Mouse (Mus musculus) monocyte, adult 5-6 weeks (primary cell): ENCODE results near the gene Begain. TPM values are rescaled to one million over a fixed set of nuclear protein-coding genes. Genes with fewer than 3 reads are reported as not detected.

Experiments
- ATAC-seq: fragments of 153-309, 156-312 bp; replicated peaks from 2 replicates; pipeline ENCODE4 v1.8.0; 2017; ENCODE audit warnings: mild to moderate bottlenecking; ENCODE audit not compliant: low TSS enrichment, insufficient number of reproducible peaks, severe bottlenecking, poor library complexity, low FRiP score
- total RNA-seq: library from RNA; stranded (forward); fragments of 200-1000, 200-491, 200-594 nt; gene quantifications from 3 replicates; pipeline ENCODE4 v1.2.3, GENCODE M21; 2017

Begain gene
- total RNA-seq, 1 experiment from 2014 or later = not detected

- ATAC-seq = no peak
These were observed 369 bp downstream of the Begain start for GRCm38 (mm10) chr12:109067561-109068135.

- no peak for ATAC-seq
These were observed 9.4 kb downstream of the Begain start for GRCm38 (mm10) chr12:109058660-109059059.

GRCm38 (mm10) chr12:109057736-109058135, 10.3 kb downstream of the Begain start:
- ATAC-seq = no peak

GRCm38 (mm10) chr12:109053020-109053806, 14.8 kb downstream of the Begain start:
- ATAC-seq = no peak

GRCm38 (mm10) chr12:109049949-109050348, 18.1 kb downstream of the Begain start:
- no peak for ATAC-seq

DNA sequence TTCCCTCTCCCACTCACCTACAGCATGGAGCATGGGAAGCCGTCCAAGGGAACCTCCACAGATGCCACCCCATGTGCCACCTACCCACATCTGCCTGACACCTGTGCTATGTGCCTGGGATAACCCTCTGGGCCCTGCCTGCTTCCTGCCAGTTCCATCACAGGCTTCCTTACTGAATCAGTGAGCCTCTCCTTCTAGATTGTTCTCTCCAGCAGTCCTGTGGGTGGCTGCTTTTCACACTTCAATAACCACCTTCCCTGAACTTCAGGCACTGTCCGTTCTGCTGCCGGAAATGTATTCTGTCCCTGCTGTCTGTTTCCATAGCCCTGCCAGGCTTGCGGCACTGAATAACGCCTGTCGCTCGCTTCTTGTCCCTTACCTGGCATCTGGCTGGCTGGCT, 22.4 kb downstream of the Begain start:
- no peak for ATAC-seq

GRCm38 (mm10) chr12:109044497-109044896, 23.5 kb downstream of the Begain start:
- ATAC-seq = no peak

GRCm38 (mm10) chr12:109039311-109039710, 28.7 kb downstream of the Begain start:
- no peak for ATAC-seq

GRCm38 (mm10) chr12:109038179-109038819, 29.7 kb downstream of the Begain start:
- ATAC-seq = no peak

DNA sequence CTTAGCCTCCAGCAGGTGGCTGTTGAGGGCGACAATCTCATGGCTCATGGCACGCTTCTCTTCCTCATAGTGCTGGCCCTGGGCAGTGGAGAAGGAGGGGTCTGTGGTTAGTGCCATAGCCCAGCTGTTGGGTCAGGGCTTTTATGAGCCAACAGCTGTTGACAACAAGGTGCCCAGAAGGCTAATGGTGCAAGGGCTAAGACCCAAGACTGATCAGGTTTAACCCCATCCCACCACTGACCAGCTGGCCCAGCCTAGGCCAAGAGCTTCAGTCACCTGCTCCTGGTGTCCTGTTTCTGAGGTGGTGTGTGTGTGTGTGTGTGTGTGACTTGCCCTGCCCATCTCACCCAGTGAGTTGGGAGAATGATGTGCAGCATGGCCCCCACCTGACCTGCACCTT, 31.0 kb downstream of the Begain start:
- ATAC-seq = no peak

DNA sequence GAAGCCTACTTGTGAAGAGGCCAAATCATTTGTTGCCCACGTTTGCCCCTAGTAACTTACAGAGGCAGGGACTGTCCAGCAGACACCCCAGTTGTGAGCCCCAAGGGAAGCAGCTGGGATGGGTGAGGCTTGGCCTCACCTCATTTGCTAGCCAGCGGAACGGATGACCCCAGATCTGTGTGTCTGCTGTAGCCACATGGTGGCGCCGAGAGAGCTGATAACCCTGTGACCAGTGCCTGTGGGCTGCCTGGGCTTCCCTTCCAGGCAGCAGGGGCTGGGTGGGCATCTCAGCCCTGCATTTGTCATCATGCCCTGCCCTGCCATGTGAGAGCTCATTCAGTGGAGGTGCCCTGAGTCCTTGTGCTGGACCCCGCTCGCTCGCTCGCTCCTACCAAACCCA, 44.2 kb downstream of the Begain start:
- ATAC-seq = no peak

GRCm38 (mm10) chr12:109022966-109023365, 45.1 kb downstream of the Begain start:
- ATAC-seq = no peak

- ATAC-seq = no peak
These were observed 45.8 kb downstream of the Begain start for GRCm38 (mm10) chr12:109022181-109022691.

- no peak for ATAC-seq
These were observed 57.9 kb downstream of the Begain start for GRCm38 (mm10) chr12:109010070-109010649.

DNA sequence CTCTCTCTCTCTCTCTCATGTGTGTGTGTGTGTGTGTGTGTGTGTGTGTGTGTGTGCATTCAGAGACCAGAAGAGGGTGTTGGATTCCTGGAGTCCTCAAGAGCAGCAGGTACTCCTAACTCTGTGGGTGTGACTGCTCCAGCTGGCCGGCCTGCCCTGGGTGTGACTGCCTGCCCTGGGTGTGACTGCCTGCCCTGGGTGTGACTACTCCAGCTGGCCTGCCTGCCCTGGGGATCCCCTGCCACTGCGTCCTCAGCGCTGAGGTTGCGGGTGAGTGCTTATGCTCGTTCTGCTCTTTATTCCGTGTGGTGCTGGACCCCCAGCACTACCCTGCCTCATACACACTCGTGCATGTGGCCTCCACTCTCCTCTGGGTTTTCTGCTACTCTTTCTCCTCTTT, 65.0 kb downstream of the Begain start:
- no peak for ATAC-seq

DNA sequence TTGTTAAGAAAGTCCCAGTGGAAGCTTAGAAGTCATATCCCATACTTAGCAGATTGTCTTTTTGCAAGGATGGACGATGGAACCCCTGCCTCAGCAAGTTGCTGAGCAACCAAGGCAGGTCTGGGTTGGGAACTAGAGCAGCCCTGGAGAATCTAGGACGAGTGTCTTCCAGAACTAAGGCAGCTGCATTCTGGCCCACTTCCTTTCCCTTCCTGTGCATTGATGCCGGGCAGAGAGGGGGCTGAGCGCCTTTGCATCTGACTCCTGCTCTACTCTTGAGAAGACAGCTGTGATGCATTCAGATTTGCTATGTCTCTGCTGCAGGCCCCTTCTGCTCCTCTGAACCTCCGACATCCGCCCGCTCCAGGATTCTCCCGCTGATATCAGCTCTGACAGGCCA, 70.8 kb downstream of the Begain start:
- ATAC-seq = no peak

GRCm38 (mm10) chr12:108995976-108996636, 71.9 kb downstream of the Begain start:
- ATAC-seq = no peak

DNA sequence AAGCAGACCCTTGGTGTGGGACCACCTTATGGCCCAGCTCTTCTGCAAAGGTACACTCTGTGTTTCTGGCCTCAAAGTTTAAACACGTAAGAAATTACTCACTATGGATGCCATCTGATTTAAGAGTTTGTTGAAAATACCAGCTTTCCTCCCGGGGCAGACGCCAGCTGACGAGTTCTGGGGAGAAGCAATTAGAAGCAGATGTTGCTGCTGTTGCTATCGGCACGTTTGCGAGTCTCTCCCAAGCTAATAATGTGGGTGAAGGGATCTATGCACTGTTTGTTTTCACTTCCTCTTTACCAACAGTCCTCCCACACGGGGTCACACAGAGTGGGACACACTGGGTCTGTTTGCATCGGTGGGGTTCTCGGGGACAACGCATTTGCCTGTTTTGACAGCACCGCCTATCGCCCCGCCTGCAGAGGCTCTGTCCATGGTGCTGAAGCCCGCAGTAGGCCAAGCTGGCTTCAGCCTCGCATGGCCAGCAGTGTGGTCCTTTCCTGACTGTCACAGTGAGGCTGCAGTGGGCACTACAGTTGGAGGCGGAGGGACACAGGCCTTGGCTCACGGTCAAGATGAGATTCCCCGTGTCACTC, 73.5 kb downstream of the Begain start:
- ATAC-seq = peak; percentile 45; the same call in 1 of the 2 replicates
